Mouse (Mus musculus): ENCODE measurements around the gene Gnaz.

The Gnaz gene

DNA sequence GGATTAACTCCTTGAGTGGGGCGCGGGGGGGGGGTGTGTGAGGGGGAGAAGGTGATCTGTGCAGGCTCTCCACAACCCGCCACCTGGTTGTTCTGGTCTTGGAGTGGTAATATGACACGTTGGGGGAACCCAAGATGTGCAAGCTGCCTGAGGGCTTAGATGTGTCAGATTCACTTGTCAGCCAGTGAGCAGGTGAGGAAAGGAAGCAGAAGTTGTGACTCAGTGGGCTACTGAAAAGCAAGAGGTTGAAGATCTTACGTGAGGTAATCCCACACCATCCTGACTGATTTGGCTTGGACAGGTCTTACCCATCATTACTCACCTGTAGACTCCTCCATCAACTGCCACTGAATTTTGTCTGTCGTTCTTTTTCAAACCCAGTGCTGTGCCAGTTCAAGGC is 95.6 kb downstream of the Gnaz start:
- no peak for DNase-seq (ENCODE audit: low spot score in 2 of 2)

DNA sequence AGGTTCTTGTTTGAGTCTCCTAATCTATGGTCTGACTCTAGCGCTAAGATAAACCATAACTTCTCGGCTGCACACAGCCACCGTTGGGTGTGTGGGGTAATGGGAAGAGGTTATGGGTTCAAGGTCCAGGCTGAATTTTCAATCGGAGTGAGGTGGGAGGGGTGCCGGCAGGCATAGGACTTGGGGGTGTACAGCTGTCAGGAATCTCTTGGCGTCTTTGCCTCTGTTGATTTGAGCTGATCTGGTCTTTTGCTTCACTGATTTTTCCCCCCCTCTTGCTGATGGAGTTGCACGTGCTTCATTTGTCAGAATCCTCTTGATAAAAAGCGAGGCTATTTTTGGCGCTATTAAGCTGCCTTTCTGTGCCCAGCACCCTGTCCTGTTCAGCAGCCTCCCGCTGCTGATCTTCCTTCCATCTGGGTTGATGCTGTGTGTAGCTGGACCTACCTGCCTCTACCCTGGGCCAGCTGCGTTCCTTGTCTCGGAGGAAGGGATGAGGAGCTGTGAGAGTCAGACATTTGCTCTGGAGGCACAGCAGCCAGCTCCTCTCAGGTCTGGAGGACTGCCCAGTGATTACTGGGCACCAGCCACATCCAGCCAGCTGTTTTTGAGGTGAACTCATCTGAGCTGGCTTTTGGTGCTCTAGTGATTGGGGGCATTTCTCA is 96.5 kb downstream of the Gnaz start:
- DNase-seq (ENCODE audit: low spot score in 2 of 2) = no peak

DNA sequence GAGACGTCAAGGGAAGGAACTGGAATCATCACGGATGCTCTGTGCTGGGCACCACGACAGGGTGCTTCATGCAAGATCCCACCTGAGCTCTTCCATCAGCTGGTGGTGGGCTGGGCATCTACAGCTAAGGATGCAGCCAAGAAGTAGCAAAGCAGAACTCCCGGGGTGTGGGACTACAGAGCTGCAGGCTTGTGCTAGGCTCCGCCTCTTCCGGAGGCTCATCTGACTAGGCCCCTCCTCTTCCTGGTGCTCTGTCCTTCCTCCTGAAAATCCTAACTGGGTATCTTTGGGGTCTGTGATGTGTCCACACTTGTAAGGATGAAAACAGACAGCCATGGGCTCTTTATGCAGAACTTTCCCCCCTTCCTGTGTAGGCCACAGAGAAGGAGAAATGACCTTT is 98.7 kb downstream of the Gnaz start:
- DNase-seq (ENCODE audit: low spot score in 2 of 2) = no peak

All from heart, adult 9 months (tissue).